Mouse (Mus musculus) stomach, postnatal 0 days (tissue): Measurements from ENCODE around the gene Col8a2. TPM values are rescaled to one million over a fixed set of nuclear protein-coding genes. Genes with fewer than 3 reads are reported as not detected.

Experiments
- ATAC-seq: fragments of 200-750 bp; cut with Nextera tagmentation; 2 replicates; pipeline ENCODE4 v1.8.0; 2017; ENCODE audit not compliant: low FRiP score, low TSS enrichment
- DNase-seq: peaks from one replicate; pipeline ENCODE4 v3.0.0-alpha.2; 2016; ENCODE audit warnings: low spot score
- H3K27ac ChIP-seq: fragments of 300-500 bp; sonication (generic); replicated peaks from 2 replicates; pipeline ENCODE4 v1.5.1; 2014; ENCODE audit warnings: mild to moderate bottlenecking, control low read depth
- H3K27me3 ChIP-seq: fragments of 300-500 bp; sonication (generic); 2 replicates; pipeline ENCODE4 v1.6.1; 2014; ENCODE audit warnings: low read length; ENCODE audit not compliant: control insufficient read depth, insufficient read depth
- H3K36me3 ChIP-seq: fragments of 300-500 bp; sonication (generic); 2 replicates; pipeline ENCODE4 v1.6.1; 2014; ENCODE audit warnings: low read length, mixed read lengths; ENCODE audit not compliant: control insufficient read depth, insufficient read depth
- H3K4me1 ChIP-seq: fragments of 300-500 bp; sonication (generic); replicated peaks from 2 replicates; pipeline ENCODE4 v1.6.1; 2014; ENCODE audit warnings: antibody characterized with exemption; ENCODE audit not compliant: control insufficient read depth, insufficient read depth
- H3K4me2 ChIP-seq: fragments of 300-500 bp; sonication (generic); replicated peaks from 2 replicates; pipeline ENCODE4 v1.6.1; 2014; ENCODE audit warnings: low read depth, mild to moderate bottlenecking, control low read depth, moderate library complexity
- H3K4me3 ChIP-seq: fragments of 300-500 bp; sonication (generic); 2 replicates; pipeline ENCODE4 v1.5.1; 2014; ENCODE audit warnings: low read depth, low read length, control low read depth
- H3K9ac ChIP-seq: fragments of 300-500 bp; sonication (generic); 2 replicates; pipeline ENCODE4 v1.6.1; 2014; ENCODE audit warnings: mild to moderate bottlenecking, low read length, control low read depth, mixed read lengths
- H3K9me3 ChIP-seq: fragments of 300-500 bp; sonication (generic); 2 replicates; pipeline ENCODE4 v1.6.1; 2016; ENCODE audit warnings: low read length; ENCODE audit not compliant: control insufficient read depth
- CTCF ChIP-seq: IDR thresholded peaks from 2 replicates; pipeline ENCODE4 v1.5.1; 2016; ENCODE audit warnings: antibody characterized with exemption, low read depth, mild to moderate bottlenecking, moderate library complexity
- EP300 ChIP-seq: optimal IDR thresholded peaks from 2 replicates; pipeline ENCODE3; 2016; ENCODE audit warnings: antibody characterized with exemption
- WGBS: fragments of 180-500 bp; shearing (Covaris S2); extraction: QIAGEN DNeasy Blood & Tissue Kit; methylation state at CpG from one replicate; pipeline ENCODE4 v1.1.7; 2014; 5-methylcytosine and 5-hydroxymethylcytosine counted together
- polyA plus RNA-seq: library from polyadenylated mRNA; unstranded; fragments of >200 nt; fragmentation: Nextera tagmentation; extraction: Ambion mirVana; gene quantifications from 2 replicates; pipeline ENCODE4 v1.2.1, GENCODE M21; 2015

Gene Col8a2
- polyA plus RNA-seq, 1 experiment from 2014 or later: 7.8 TPM

GRCm38 (mm10) chr4:126261675-126262074 lies 24.9 kb upstream of the Col8a2 start:
- peaks cover 16% of the 10 kb centered on the region; the same call in 1 of the 2 replicates for H3K4me1 ChIP-seq
- no peak for DNase-seq
- WGBS: 42% methylated on average over 7 of the region's 7 CpGs
- TF ChIP-seq CTCF (no peak), EP300 (no peak)
- H3K9me3 ChIP-seq: no peaks in the 10 kb centered on the region
- H3K36me3 ChIP-seq: no peaks in the 10 kb centered on the region
- H3K4me3 ChIP-seq: no peak overlapping the region
- H3K4me2 ChIP-seq: no peak overlapping the region
- no peak for ATAC-seq
- H3K27me3 ChIP-seq: no peaks in the 10 kb centered on the region
- H3K27ac ChIP-seq: peak overlapping the region; percentile 89; the same call in 1 of the 2 replicates
- H3K9ac ChIP-seq: no peak overlapping the region

- TF ChIP-seq EP300 (no peak), CTCF (peak; percentile 99)
- H3K36me3 ChIP-seq: no peaks in the 10 kb centered on the region
- H3K27me3 ChIP-seq: no peaks in the 10 kb centered on the region
- H3K9ac ChIP-seq: peak within 1 kb of the TSS; percentile 80
- peak within 1 kb of the TSS; percentile 66 for H3K4me3 ChIP-seq
- H3K9me3 ChIP-seq: no peaks in the 10 kb centered on the region
- H3K4me1 ChIP-seq: peaks cover 13% of the 10 kb centered on the region; the same call in 1 of the 2 replicates
- peak within 1 kb of the TSS; percentile 89 for H3K27ac ChIP-seq
- peak within 1 kb of the TSS; percentile 85 for H3K4me2 ChIP-seq
- WGBS: under 1% methylated on average over 45 of the region's 46 CpGs
- DNase-seq (peak; percentile 99), ATAC-seq (peak; percentile 92)
These were observed 24.3 kb upstream of the Col8a2 start, which contains the start of gene Trappc3 for GRCm38 (mm10) chr4:126262119-126262807. Gene Trappc3, plus strand, starts transcription at chr4:126262325.

- no peaks in the 10 kb centered on the region for H3K27me3 ChIP-seq
- no peaks in the 10 kb centered on the region for H3K9me3 ChIP-seq
- ATAC-seq (no peak), DNase-seq (no peak)
- H3K4me1 ChIP-seq: no peaks in the 10 kb centered on the region
- H3K36me3 ChIP-seq: peaks cover 7% of the 10 kb centered on the region; the same call in 1 of the 2 replicates
- H3K4me3 ChIP-seq: no peak overlapping the region
- TF ChIP-seq CTCF: no peak
- no peak for TF ChIP-seq EP300
- WGBS: 67% methylated on average over 3 of the region's 3 CpGs
- no peak overlapping the region for H3K27ac ChIP-seq
- no peak overlapping the region for H3K9ac ChIP-seq
- H3K4me2 ChIP-seq: no peak overlapping the region
These were observed 17.3 kb upstream of the Col8a2 start for GRCm38 (mm10) chr4:126269292-126269691.

GRCm38 (mm10) chr4:126273753-126274152 lies 12.8 kb upstream of the Col8a2 start:
- Histone ChIP-seq H3K9me3 (no peaks in the 10 kb centered on the region), H3K4me1 (no peaks in the 10 kb centered on the region), H3K9ac (no peak overlapping the region), H3K36me3 (peaks cover 7% of the 10 kb centered on the region; the same call in 1 of the 2 replicates), H3K27ac (no peak overlapping the region), H3K4me2 (no peak overlapping the region), H3K4me3 (no peak overlapping the region), H3K27me3 (no peaks in the 10 kb centered on the region)
- 83% methylated on average over 13 of the region's 13 CpGs for WGBS
- DNase-seq (no peak), ATAC-seq (no peak)
- TF ChIP-seq CTCF (no peak), EP300 (no peak)

- Histone ChIP-seq H3K36me3 (peaks cover 7% of the 10 kb centered on the region; the same call in 1 of the 2 replicates), H3K4me1 (no peaks in the 10 kb centered on the region), H3K9me3 (no peaks in the 10 kb centered on the region), H3K4me2 (no peak overlapping the region), H3K9ac (no peak overlapping the region), H3K27ac (no peak overlapping the region), H3K27me3 (no peaks in the 10 kb centered on the region), H3K4me3 (no peak overlapping the region)
- WGBS: 88% methylated on average over 4 of the region's 4 CpGs
- ATAC-seq (no peak), DNase-seq (no peak)
- no peak for TF ChIP-seq CTCF
- TF ChIP-seq EP300: no peak
These were observed 11.5 kb upstream of the Col8a2 start for GRCm38 (mm10) chr4:126275081-126275480.

GRCm38 (mm10) chr4:126275681-126276131 lies 10.9 kb upstream of the Col8a2 start:
- no peak overlapping the region for H3K4me2 ChIP-seq
- H3K9ac ChIP-seq: no peak overlapping the region
- no peak overlapping the region for H3K4me3 ChIP-seq
- peaks cover 7% of the 10 kb centered on the region; the same call in 1 of the 2 replicates for H3K36me3 ChIP-seq
- ATAC-seq: no peak; the same call in 1 of the 2 replicates
- DNase-seq: no peak
- H3K27ac ChIP-seq: no peak overlapping the region
- no peaks in the 10 kb centered on the region for H3K4me1 ChIP-seq
- TF ChIP-seq EP300: no peak
- TF ChIP-seq CTCF: no peak
- no peaks in the 10 kb centered on the region for H3K9me3 ChIP-seq
- WGBS: 71% methylated on average over 13 of the region's 13 CpGs
- H3K27me3 ChIP-seq: no peaks in the 10 kb centered on the region
